Mouse (Mus musculus) gastrocnemius, postnatal 25 days (tissue): Measurements from ENCODE around the gene Tbx1. TPM values are rescaled to one million over a fixed set of nuclear protein-coding genes. Genes with fewer than 3 reads are reported as not detected.

Experiments
- DNase-seq: peaks from one replicate; pipeline ENCODE4 v3.0.0; 2022
- total RNA-seq, 2 experiments: library from RNA; stranded (reverse); gene quantifications; 1 replicate in 1 of 2; 2 replicates in 1 of 2; pipeline ENCODE4 v1.2.3; 2021

The Tbx1 gene
- total RNA-seq, 2 experiments from 2014 or later: 5.3 to 42.0 TPM

DNA sequence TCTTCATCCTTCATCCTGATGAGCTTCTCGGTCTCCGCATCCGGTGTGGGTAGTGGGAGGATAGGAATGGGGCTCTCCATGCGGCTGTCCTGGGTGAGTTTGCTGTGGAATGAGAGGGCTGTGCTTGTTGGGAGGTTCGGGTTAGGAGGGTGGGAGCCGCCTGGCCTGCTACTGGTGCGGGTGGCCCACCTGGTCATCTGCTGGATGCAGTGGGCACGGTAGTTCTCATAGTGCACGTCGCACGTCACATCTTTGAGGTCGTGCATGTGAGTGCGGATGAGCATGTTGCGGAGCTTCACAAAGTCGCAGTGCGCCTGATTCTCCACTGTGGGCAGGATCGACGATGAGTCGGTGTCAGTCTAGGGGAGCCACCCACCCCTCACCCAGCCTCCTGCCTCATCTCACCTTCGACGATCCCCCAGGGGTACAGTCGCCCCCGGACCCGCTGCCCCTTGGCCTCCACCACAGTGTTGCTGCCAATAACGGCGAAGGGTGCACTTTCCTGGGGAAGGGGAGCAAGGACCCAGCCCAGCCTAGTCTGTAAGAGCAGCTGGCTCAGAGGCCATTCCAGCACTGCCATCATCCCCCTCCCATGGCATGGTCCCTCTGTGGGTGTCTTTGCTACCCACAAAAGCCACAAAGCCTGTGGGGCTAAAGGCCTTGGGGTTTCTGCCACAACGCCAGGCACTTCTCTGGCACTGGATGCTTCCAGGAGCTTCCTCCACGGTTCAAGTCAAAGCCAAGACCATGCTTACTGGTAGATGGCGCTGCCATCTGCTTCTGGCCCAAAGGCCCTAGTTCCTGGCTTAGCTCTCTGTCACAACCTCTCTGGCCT, 32.7 kb upstream of the Tbx1 start:
- DNase-seq: no peak

DNA sequence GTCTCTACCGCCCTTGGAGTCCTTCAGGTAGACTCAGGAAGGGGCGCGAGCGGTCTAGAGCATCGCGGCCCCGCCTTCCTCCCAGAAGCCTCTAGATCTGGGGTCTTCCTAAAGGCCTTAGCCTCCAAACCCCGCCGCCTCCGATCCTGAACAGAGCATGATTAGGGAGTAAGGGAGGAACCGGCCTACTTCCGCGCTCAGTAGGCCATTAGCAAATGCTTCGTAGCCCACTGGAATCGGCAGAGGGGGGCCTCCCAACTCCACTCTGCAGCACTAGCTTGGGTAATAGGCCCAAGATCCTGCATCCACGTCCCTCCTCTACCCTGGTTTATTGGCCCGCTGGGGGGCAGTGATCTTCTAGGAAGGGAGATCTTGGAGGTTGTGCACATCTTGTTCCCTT, 31.5 kb upstream of the Tbx1 start, which contains the start of gene Gp1bb:
TSS of gene Gp1bb (minus strand) at position 385 of the 400 bp plus-strand sequence.
- DNase-seq: no peak

DNA sequence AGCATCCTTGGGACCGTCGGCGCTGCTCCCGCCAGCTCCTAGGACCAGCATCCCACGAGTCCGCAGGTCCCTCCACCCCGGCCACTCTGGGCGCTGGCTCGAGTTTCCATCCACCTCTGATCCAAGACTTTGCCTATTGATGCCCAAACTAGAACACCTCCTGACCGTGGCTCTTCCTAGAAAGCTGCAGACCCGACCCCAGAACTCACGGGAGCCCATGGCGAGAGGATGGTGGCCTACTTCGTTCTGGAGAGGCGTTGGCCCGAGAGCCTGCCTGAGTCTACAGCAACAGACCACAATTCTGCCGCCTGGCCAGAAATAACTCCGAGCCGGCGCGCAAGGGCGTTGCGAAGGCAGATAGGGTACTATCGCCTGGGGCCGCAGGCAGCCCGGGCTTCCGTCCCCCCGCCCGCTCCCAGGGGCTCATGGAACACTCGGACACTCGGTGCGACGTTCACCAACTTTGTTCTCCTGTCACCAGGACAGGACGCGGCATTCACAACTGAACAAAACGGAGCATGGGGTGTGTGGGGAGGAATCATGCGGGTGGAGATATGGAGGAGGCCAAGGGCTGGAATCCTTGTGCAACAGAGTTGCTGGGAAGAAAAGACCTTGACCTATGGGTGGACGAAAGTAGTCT, 31.0 kb upstream of the Tbx1 start:
- DNase-seq: no peak

DNA sequence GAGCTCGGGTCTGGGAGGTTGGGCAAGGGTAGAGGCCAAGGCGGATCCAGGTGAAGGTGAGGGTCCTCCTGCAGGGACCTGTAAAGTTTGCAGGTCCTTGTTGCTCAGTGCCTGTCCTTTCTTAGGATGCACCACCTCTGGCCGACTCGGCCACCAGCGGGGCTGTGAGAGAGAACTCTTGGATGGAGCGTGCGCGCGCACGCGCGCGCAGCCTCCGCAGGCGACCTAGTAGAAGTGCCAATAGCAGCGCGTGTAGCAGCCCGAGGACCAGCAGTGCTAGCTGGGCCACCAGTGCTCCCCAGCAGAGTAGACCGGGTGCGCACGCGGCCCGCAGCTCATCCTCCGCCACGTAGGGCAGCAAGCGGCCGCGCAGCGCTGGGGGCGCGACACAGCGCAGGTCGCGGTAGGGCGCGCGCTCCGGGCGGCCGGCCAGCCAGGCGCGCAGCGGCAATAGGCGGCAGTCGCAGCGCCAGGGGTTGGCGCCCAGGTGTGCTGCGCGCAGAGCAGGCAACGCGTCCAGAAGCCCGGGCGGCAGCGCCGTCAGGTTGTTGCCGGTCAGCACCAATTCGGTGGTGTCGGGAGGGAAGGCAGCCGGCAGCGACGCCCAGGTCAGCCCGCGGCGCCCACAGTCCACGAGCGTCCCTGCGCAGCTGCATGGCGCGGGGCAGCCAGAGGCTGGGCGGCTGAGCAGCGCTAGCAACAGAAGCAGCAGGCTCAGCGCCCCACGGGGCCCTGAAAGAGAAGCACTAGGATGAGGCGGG, 30.3 kb upstream of the Tbx1 start:
- no peak for DNase-seq

DNA sequence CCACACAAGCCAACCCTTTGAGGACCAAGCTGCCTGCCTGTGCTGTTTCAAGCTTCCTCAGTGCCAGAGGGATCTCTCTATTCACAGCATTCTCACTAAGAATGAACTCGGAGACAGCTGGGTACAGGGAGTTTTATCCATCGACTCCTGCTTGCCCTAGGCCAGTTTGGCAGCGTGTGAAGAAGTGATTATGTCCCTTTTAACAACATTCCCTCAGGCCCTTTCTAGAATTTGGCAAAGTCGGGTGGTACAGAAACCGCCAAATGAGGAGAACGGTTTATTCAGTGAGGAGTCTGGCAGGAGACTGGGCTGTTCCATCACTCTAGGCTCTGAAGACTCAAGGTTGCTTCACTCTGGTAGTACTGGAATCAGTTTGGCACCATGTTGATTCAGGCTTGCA, 29.7 kb upstream of the Tbx1 start:
- no peak for DNase-seq

DNA sequence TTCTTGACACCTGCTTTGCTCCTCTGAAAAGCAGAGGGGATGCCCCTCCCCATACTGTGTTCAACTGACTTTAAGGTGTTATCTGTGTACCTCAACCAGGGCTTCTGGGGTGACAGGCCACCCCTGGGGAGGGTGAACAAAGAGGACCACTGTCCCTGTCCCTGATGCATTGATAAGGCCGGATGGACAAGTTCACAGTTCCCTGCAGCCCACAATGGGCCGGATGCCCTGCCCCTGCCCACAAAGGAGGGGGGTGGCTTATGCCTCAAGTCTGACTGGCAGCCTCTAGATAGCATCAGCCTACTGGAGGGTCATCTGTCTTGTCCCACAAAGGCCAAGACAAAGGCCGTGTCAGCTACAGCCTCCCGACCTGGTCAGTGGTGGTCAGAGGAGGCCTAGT, 28.6 kb upstream of the Tbx1 start:
- no peak for DNase-seq

DNA sequence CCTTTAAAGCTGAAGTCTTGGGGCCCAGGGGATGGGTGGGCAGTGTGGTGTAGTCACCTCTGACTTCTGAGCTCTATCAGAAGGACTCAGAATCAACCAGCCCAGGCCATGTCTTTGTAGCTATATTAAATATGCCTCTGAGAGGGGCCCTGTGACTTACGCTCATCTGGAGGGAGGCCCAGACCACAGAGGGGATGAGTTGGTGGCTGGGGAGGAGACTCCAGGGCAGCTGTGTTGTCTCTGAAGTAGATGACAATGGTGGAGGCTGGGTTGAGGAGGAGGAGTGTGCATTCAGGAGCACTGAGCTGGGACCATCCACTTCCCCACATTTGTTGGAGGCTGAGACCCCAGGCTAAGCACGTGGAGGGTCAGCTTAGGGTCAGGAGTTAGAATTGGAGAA, 27.8 kb upstream of the Tbx1 start:
- no peak for DNase-seq

DNA sequence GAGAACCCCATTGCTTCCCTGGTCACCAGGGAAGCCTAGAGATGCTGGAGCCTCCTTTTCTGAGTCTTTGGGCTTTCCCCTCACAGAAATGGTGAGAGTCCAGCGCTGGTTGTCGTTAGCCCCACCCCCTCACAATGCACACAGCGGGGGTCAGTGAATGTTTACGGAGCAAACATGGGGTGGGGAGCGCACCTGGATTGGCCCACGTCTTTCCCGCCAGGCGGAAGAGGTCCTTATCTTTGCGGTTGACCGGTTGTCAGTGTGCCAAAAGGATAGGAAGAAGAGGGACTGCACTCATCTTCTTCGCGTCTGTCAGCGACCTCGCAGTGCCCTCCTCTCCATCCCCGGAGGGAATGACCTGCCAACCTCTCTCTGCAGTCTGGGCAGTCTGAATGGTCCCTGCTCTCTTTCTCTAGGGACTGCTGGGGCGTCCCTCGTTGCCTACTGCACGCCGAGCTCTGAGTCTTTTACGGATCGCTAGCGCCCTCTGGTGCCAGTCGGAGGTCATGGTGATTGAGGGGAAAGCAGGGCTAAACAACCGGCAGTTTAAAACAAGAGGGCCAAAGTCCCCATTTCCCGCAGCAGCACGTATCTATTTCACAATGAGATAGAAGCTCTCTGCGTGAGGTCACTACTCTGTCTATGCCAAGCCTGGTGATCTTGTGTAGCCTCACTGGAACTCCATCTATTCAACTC, 27.0 kb upstream of the Tbx1 start:
- DNase-seq: peak; percentile 60

DNA sequence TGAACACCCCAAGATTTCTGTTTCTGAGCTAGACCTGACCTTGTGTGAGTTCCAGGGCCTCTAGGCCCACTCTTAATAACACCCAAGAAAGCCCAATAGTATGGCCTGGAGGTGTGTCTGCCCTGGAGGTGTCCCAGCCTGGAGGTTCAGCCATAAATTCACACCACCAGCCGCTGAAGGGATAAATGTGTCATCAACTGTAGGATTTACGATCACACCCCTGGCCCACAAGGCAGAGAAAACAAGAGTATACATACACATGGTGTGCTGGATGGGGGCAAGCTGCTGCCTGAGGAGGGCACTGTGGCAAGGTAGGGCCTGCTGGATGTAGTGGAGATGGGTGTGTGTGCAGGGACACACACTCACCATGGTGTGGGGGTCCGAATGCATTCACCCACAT, 22.8 kb upstream of the Tbx1 start:
- no peak for DNase-seq

DNA sequence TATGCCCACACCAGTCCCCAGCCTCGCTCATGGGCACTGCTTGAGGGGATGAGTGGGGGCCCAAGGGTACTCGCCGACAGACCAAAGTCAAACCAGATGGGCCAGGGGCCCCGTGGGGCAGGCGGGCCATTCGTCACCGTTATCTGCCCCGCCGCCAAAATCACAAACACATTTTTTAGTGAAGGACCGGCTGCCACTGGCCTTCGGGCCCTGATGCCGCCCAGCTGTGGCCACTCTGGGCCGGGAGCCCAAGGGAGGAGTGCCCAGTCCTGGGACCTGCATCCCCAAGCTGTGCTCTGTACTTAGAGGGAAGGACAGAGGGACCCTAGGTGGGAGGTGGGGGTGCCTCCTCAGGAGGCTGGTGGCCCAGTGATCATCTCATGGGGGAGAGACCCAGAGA, 21.3 kb upstream of the Tbx1 start:
- no peak for DNase-seq

DNA sequence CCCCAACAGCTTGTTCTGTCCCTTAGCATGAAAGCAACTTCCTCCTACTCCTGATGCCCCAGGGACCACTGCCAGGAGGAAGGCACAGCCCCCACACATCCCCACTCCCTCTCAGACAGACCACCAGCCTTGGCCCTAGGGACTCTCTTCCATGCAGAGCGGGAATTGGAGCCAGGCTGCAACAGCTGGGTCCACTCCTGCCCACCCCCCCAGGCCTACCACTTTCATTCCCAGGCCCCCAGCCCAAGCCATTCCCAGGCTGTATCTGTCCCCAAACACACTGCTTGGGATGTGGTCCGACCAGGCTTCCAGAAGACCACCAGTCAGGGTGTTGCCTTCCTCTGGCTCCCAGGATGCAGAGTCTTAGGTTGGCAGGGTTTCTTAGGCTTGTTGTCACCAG, 18.6 kb upstream of the Tbx1 start:
- no peak for DNase-seq

DNA sequence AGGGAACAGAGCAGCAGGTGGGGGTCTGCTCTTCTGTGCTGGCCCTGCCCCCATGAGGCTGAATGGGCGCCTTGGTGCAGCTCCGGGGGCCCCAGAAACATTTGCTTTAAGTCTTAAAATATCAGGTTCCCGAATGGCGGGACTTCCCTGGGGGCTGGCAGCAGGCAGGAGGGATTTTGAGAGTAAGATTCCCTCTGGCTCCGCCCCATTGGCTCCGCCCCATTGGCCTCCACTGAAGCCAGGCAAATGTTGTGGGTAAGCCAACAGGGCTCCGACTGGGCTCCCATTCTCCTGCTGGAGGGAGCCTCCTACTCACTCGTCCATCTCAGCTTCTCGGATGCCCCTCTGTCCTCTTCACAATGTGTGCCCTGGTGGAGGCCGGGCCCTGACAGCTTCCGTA, 17.8 kb upstream of the Tbx1 start:
- DNase-seq: peak; percentile 43

DNA sequence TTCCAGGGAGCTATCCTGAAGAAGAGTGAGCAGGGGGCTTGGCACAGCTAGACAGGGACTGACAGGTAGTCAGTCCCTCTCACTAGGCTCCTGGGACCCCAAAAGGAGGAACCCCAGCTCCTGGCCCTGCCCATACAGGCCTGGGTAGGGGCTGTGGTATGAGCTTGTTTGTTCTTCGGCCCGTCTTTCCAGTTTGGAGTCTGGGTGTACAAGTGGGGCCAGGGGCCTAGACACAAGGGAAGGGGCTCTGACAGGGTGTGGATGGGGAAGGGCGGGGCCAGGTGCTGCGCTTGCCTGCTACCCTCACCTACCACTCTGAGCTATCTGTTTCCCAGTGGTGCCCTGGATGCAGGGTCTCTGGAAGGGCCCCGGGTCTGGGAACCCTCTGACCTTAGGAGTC, 15.2 kb upstream of the Tbx1 start:
- DNase-seq: no peak

DNA sequence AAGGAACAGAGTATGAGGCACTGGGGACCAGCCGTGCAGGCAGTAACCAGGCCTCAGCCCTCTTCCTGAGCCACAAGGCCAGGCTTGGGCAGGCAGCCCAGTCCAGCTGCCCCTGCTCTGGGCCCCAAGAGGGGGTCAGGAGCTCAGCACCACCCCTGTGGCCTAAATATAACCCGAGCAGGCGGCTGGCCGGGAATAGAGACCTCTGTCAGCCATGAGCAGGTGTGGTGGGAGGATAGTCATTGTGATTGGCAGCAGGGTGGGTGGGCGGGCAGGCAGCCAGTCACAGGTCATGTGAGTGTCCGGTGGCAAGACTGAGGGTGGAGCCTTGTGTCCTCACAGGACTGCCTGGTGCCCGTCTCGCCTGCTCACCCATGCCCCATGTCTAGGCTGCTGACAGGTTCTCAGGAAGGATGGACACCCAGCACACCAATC, 13.8 kb upstream of the Tbx1 start:
- DNase-seq: peak; percentile 86

DNA sequence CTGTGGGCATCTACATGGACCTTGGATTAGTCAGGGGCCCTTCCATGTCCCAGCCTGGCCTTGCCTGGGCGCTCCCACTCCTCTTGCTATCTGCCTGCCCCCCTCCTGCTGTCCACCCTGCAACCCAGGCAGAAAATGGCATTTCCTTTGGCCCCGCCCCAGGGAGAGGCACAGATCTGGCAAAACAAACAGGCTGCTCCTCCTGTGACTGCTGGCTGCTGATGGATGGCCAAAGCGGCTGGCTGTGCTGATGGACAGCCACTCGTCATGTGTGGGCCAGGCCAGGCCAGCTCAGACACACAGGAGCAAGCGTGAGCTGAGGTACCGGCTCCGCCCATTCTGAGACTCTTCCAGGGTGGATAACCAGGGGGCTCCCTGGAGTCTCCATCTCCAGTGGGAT, 11.0 kb upstream of the Tbx1 start:
- DNase-seq: peak; percentile 56

DNA sequence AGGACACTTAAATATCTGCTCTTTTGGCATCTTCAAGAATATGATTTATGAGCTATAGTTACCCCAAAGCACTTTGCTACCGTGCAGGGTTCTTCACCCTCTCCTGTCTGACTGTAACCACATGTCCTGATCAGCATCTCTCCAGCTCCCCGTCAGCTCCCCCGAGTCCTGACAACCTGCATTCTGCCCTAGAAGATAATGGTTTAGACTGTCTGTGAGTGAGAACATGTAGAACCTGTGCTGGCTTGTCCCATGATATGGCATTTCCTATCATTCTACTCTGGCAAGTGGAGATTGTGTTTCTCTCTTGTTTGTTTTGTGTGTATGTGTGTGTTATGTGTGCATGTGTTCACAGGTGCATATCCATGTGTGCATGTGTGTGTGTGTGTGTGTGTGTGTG, 7.5 kb upstream of the Tbx1 start:
- no peak for DNase-seq

DNA sequence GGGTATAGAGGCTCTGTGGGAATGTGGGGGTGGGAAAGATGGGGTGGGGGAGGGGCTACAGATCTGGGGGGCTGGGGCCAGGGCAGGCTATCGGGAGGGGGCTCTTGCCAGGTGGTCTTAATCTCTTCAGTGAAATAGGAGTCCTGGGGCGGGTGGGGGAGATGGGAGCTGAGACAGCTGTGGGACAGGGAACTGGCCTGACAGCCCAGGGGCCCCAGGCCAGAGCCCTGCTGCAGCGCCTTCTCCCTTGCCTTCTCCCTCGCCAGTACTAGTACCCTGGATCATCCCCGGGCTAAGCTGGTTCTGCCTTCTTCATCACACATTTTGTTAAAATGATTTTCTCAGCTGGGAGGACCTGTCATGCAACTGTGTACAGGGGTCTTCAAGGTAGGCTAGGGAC, 5.8 kb upstream of the Tbx1 start:
- no peak for DNase-seq

DNA sequence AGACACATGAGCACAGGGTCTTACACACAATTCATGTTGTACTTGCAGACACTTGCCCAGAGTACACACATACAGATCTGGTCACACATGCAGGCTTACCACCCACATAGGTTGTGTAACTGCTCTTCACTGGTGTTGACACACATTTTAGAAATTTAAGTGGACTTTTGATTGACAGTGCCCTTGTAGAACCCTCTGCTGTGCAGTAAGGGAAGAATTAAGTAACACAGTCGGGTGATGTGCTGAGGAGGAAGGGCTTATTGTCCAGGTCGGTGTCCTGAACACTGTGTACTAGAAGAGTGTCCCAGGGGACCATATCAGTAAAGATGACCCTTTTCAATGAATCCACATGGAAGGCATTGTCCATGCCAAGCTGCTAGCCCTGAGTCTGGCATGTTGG, 3.5 kb upstream of the Tbx1 start:
- DNase-seq: no peak

DNA sequence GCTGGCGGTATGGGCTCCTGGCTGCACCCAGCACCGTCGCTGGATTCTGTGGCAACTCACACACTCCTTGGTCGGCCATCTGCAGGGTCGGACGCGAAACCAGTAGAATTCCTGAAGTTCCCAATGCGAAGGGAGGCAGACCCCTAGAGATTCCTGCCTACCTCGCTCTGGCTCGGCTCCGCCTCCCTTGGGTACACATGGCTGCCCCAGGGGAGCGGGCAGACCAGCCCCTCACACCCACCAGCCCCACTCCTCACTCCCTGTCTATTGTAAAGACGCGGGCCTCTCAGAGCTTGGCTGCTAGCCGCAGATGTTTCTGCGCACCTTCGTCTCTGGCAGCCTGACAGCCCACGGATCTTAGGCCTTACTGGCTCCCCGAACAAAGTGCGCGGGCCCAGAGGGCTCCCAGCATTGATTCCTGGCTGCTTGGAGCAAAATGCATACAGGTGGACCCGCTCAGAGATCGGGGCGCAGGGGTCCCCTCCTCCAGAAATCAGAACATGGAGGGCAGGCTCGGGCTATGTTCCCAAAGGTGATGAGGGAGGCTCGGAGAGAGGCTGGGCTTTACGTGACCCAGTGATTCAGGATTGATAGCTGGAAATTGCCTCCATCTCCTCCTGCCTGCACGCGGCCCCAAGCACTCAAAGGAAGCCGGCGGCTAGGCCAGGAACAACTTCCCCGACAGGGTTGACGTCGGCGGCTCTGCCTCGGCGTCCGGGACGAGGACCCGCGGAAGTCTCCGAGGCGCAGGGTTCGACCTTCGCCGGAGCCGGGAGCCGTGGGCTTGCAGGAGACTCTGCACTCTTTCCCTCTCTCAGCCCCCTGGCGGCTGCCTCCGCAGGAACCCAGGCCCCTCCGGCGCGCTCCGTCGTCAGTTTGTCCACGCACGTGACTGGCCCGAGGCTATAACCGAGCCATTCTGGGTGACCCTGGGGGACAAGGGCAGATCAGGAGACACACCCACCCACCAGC, 862 bp upstream of the Tbx1 start:
- no peak for DNase-seq

DNA sequence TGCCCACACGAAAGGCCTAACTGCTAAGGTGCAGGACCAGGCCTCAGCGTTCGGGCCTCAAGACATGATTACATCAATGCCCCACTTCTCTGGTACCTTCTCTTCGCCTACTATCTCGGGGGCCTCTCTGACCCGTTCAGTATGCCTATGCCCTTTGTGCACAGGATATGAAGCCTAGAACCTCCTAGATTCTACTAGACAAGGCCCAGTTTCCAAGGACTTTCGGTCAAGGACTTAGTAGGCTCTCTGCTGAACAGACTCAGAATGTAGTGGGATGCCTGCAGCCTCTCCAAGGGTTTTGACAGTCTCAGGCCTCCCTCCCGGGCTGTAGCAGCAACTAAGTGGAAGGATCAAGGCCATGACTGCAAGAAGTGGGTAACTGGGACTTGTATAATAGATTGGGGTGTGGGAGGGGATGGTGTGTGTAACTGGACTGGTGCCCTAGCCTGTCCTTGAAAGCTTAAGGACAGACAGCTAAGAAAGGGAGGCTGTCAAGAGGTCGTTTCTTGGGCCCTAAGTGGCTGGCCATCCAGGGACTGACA, 1.3 kb downstream of the Tbx1 start:
- no peak for DNase-seq

DNA sequence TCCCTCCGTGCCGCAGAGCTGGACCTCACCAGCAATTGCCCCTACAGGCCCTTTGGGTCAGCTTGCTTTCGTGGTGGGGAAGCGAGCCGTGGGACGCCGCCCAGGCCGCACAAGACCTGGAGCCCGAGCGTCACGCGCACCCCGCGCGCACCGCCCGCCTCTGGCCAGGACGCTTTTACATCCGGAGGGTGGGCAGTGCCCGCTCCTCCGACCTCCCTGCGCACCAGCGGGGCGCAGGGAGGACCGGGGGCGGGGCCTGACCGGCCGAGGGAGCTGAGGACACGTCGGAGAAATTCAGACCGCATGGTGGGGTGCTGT, 1.8 kb downstream of the Tbx1 start:
- no peak for DNase-seq
